Mouse (Mus musculus): ENCODE data around the gene Tst.

GRCm38 (mm10) chr15:78413719-78414117 is 8.0 kb upstream of the Tst start:
- TF ChIP-seq CTCF (IDR thresholded peaks at IDR 0.05; ENCODE audit: low read depth) (no peak), EP300 (IDR thresholded peaks at IDR 0.05; ENCODE audit: low read depth) (no peak)
